Mouse (Mus musculus): ENCODE measurements around the gene Spg11.

GRCm38 (mm10) chr2:122146687-122147086 is 28.5 kb upstream of the Spg11 start:
- TF ChIP-seq CTCF (IDR thresholded peaks at IDR 0.05; ENCODE audit: borderline replicate concordance, extremely low read depth, insufficient read depth, insufficient read length) = no peak
- no peak for TF ChIP-seq POLR2A (IDR thresholded peaks at IDR 0.05; ENCODE audit: borderline replicate concordance, extremely low read depth, insufficient read depth, insufficient read length, poor library complexity, severe bottlenecking)
